Mouse (Mus musculus) small intestine, adult 2 months (tissue): ENCODE results near the gene B3gnt5. TPM values are rescaled to one million over a fixed set of nuclear protein-coding genes. Genes with fewer than 3 reads are reported as not detected.

Experiments used
- H3K27ac ChIP-seq: fragments of 200-500 bp; 2 replicates; pipeline ENCODE4 v1.5.1; 2012; ENCODE audit warnings: low read depth, low read length, control low read depth, inconsistent platforms; ENCODE audit not compliant: insufficient read depth
- H3K27me3 ChIP-seq: fragments of 200-500 bp; 2 replicates; pipeline ENCODE4 v1.6.1; 2012; ENCODE audit warnings: mild to moderate bottlenecking, moderate library complexity, low read length, inconsistent platforms; ENCODE audit not compliant: control insufficient read depth, insufficient read depth
- H3K36me3 ChIP-seq: fragments of 200-500 bp; 2 replicates; pipeline ENCODE4 v1.6.1; 2012; ENCODE audit warnings: mild to moderate bottlenecking, low read length, control low read depth, inconsistent platforms; ENCODE audit not compliant: control insufficient read depth, insufficient read depth
- H3K4me1 ChIP-seq: fragments of 200-500 bp; 2 replicates; pipeline ENCODE4 v1.6.1; 2012; ENCODE audit warnings: low read length, inconsistent platforms, mixed read lengths; ENCODE audit not compliant: control insufficient read depth, insufficient read depth, insufficient read length
- H3K4me3 ChIP-seq: fragments of 200-500 bp; 2 replicates; pipeline ENCODE4 v1.5.1; 2012; ENCODE audit warnings: low read depth, mild to moderate bottlenecking, control low read depth, inconsistent platforms, low read length, moderate library complexity
- CTCF ChIP-seq: fragments of 200-500 bp; IDR thresholded peaks from 2 replicates; pipeline ENCODE4 v1.5.1; 2012; ENCODE audit warnings: low read depth, mild to moderate bottlenecking, control low read depth, inconsistent platforms, low read length, moderate library complexity, mixed read lengths; ENCODE audit not compliant: insufficient replicate concordance, insufficient read length; ENCODE audit errors: extremely low read depth
- POLR2A ChIP-seq: fragments of 200-500 bp; IDR thresholded peaks from 2 replicates; pipeline ENCODE4 v1.6.1; 2012; ENCODE audit warnings: low read depth, mild to moderate bottlenecking, control low read depth, inconsistent platforms, low read length, moderate library complexity
- WGBS: fragments of 180-500 bp; shearing (Covaris S2); methylation state at CpG from one replicate; pipeline ENCODE4 v1.1.7; 2018; 5-methylcytosine and 5-hydroxymethylcytosine counted together
- polyA plus RNA-seq: library from polyadenylated mRNA; depleted of rRNA; stranded (reverse); fragments of >200 nt; gene quantifications from 2 replicates; pipeline ENCODE4 v1.2.3, GENCODE M21; 2012; rRNA removed

Gene B3gnt5
- polyA plus RNA-seq, 1 experiment: 0.10 TPM

GRCm38 (mm10) chr16:19768046-19768445 is 8.0 kb downstream of the B3gnt5 start:
- WGBS: 83% methylated on average over 5 of the region's 5 CpGs
- no peak for TF ChIP-seq CTCF
- no peak for TF ChIP-seq POLR2A
- H3K27me3 ChIP-seq: no peaks in the 10 kb centered on the region
- H3K36me3 ChIP-seq: no peaks in the 10 kb centered on the region; the same call in 1 of the 2 replicates
- H3K4me3 ChIP-seq: no peak overlapping the region
- H3K4me1 ChIP-seq: no peaks in the 10 kb centered on the region
- no peak overlapping the region for H3K27ac ChIP-seq

DNA sequence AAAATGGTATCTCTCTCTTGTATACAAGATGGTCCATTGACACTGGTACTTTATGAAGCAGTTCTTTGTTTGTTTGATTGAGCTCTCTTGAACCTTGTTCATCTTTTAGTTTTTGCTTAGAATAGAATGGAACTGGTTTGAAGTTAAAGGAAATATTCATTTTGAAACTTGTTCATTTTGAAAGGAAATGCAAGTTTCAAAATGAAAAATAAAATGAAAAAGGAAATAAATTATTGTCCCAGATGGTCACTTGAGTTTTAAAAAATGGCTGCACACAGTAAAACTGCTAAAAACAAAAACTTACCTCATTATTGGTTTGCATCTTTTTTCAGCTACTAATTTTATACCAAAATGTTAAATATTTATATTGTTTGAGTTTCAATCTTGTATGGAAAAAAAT is 12.0 kb downstream of the B3gnt5 start:
- Histone ChIP-seq H3K27me3 (no peaks in the 10 kb centered on the region), H3K4me3 (no peak overlapping the region), H3K4me1 (no peaks in the 10 kb centered on the region), H3K27ac (no peak overlapping the region), H3K36me3 (no peaks in the 10 kb centered on the region)
- TF ChIP-seq CTCF (no peak), POLR2A (no peak)

- TF ChIP-seq POLR2A (no peak), CTCF (no peak)
- no peaks in the 10 kb centered on the region for H3K36me3 ChIP-seq
- H3K27ac ChIP-seq: no peak overlapping the region
- 34% methylated on average over 12 of the region's 12 CpGs for WGBS
- H3K27me3 ChIP-seq: no peaks in the 10 kb centered on the region
- H3K4me1 ChIP-seq: no peaks in the 10 kb centered on the region
- peak overlapping the region; percentile 36 for H3K4me3 ChIP-seq
Observed at GRCm38 (mm10) chr16:19786386-19787090, 26.5 kb downstream of the B3gnt5 start.

GRCm38 (mm10) chr16:19789914-19790313 is 29.9 kb downstream of the B3gnt5 start:
- Histone ChIP-seq H3K4me3 (no peak overlapping the region), H3K4me1 (no peaks in the 10 kb centered on the region), H3K27ac (no peak overlapping the region), H3K27me3 (no peaks in the 10 kb centered on the region), H3K36me3 (no peaks in the 10 kb centered on the region)
- 80% methylated on average over 2 of the region's 2 CpGs for WGBS
- TF ChIP-seq CTCF: no peak
- no peak for TF ChIP-seq POLR2A

DNA sequence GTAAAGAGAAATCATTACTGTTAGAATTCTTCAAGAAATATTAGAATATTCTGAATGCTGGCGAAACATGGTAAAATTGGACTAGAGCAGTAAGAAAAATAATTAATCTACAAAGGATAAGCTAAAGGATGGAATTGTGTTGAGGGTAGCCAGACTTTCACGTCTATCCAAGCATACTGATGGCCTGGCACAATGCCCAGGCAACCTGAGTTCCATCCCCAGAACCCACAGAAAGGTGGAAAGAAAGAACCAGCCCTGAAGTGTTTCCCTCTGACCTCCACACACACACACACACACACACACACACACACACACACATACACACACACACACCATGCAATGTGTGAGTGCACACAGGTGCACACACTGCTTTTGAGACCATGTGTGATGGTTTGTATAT is 58.8 kb downstream of the B3gnt5 start:
- H3K36me3 ChIP-seq: no peaks in the 10 kb centered on the region
- TF ChIP-seq CTCF (no peak), POLR2A (no peak)
- WGBS: 61% methylated on average over 2 of the region's 2 CpGs
- H3K27ac ChIP-seq: no peak overlapping the region
- 0 out of 2 replicates have a peak, but pooled peaks cover 1% of the 10 kb centered on the region for H3K4me1 ChIP-seq
- no peaks in the 10 kb centered on the region for H3K27me3 ChIP-seq
- no peak overlapping the region for H3K4me3 ChIP-seq

Other genes with a start within 250 kb of the B3gnt5 start
- gene Olfr167, start 237.9 kb upstream of the B3gnt5 start, polyA plus RNA-seq: not detected in 2 replicates
- not detected in 2 replicates for gene Olfr168, start 224.7 kb upstream of the B3gnt5 start, polyA plus RNA-seq
- gene Olfr169, start 188.4 kb upstream of the B3gnt5 start, polyA plus RNA-seq: not detected in 2 replicates
- gene Olfr170, start 148.3 kb upstream of the B3gnt5 start, polyA plus RNA-seq: not detected in 2 replicates
- gene Olfr171, start 130.3 kb upstream of the B3gnt5 start, polyA plus RNA-seq: not detected in 2 replicates
- not detected in 2 replicates for gene Lamp3, start 53.8 kb upstream of the B3gnt5 start, polyA plus RNA-seq
- gene Klhl6, start 222.8 kb downstream of the B3gnt5 start, polyA plus RNA-seq: 1.1 and 3.0 TPM in 2 replicates